Mouse (Mus musculus) spleen, postnatal 14 days (tissue): Measurements from ENCODE around the gene Tpo.

Source experiments
- DNase-seq, 2 experiments: peaks; one replicate each; pipeline ENCODE4 v3.0.0; 2021 to 2022; ENCODE audit warnings: low spot score in 2 of 2

Gene Tpo

DNA sequence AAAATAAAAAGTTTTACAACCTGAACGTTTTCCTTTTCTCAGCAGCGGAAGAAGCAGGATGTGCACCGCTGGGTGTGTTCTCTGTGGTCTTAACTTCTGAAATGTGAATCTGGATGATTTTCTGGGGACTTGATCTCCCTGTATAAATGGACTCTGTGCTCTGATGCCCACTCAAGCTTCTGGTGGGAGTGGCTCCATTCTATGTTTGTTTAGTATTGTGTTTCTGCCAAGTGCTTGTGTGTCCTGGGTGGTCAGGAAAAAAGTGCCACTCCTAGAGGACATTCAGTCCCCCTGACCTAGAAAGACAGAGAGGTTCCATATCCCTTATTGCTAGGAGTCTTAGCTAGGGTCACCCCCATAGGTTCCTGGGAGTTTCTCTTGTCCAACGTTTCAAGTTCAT is at the start of gene Tpo:
TSS of gene Tpo (minus strand) at position 101 of the 400 bp plus-strand sequence.
- DNase-seq, result no peak

DNA sequence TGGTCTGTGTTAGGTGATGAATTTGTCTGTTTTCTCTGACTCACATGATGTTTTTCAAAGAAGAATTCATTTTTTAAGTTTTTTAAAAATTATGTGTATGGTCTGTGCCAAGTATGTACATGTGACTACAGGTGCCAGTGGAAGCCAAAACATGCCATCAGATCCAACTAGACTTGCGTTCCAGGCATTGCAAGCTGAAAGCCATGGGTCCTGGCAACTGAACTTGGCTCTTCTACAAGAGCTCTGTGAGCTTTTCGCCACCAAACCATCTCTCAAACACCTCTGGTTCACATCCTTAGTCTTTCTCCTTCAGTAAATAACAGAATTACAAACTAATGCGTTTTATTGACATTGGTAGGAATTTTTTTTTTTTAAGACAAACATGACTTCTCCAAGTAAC is 49.3 kb upstream of the Tpo start:
- no peak for DNase-seq

DNA sequence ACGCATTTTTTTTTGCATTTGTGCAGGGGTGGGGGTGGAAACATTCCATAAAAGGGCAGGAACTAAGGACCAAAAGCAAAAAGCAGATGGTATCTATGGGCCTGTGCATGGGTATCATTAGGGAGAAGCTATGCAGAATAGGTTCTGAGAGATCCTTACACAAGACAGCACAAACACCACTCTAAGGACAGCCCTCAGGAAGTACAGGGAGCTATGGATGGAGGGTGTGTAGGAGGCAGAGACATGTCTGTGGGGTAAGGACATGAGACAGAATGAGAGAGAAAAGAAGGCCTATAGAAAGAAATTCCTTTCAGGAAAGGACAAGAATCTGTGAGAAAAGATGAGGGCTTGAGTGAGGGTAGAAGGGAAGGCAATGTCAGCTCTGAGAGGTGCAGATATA is 47.2 kb upstream of the Tpo start:
- DNase-seq, result no peak

DNA sequence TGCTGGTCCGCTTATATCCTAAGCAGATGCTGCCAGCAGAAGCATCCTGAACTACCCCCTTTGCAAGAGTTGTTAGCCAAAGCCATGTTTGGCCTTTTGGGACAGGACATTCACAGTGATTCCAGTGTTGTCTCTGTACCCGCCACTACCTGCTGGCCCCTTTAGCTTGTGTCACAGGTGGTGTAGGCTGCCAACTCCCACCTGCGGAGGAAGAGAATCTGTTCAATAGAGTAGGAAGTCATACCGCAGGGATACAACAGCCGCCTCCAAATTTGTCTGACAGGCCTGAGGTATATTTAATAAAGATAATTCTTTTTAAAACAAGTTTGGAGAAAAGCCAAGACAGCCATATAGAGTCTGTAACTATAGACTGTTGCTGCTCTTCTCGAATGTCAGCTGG is 45.5 kb upstream of the Tpo start:
- no peak for DNase-seq

DNA sequence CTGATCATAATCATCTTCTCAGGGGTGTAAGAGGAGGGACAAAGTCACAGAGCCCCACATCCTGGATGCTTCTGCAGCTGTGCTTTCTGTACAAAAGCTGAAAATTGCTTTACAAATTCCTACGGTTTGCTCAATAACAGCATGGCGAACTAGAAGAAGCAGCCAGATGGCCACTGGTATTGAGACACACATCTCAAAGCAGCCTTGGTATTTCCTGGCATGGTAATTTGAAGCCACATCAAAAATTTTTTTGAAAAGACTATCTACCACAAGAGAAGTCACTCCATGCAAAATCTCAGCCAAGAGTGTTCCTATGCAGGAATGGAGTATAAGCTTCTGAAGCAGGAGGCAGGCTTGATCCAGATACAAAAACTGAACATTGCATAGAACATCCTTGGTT is 45.1 kb upstream of the Tpo start:
- no peak for DNase-seq

DNA sequence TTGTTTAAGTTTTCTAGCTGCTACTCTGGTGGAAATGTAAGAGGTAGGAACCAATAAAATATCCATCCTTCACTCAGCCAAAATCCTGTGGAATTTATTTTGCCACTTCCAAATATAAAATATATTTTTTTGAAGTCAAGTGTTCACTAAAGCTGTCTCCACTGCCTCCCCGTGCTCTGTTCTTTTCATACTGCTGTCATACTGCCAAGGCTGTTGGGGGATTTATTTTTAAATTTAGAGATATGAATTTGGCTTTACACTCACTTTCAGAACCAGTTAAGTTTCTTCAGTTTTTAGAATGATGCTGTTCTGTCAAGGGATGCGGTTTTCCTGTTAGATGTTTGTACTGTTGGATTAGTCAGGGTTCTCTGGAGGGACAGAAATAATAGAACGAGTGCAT is 36.1 kb upstream of the Tpo start:
- DNase-seq, result no peak

DNA sequence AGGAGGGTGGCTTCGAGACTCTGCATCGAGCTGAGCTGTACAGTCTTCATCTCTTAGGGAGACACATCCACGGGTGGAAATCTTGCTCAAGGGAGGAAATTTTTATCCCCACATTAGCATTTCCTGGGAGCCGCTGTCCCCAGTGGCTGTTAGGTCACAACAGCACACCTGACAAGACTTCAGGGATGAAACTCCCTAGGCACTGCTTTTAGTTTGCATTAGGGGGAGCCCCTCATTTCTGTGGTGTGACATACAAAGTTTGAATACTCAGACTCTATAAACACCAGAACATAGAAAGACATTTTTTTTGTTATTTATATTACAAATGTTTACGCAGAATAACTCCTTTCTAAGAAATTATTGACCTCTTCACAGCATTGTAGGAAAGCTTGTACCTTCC is 32.1 kb upstream of the Tpo start:
- no peak for DNase-seq

DNA sequence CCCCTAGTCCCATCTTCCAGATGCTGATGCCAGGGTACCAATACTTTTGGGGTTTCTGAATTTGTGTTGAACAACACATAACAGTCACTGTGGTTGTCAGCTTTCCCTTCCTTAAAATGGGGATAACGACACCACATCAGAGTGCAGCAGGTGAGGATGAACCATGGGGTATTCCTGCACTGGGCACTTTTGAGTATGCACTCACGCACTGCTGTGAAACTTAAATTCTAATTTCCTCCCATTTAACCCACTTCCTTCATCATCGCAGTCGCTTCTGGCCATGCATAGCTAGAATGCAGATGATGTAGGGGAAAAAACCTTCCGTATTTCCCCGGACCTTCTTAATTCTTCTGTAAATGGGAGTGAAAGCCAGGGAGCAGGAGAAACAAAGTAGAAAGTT is 31.6 kb upstream of the Tpo start:
- no peak for DNase-seq

DNA sequence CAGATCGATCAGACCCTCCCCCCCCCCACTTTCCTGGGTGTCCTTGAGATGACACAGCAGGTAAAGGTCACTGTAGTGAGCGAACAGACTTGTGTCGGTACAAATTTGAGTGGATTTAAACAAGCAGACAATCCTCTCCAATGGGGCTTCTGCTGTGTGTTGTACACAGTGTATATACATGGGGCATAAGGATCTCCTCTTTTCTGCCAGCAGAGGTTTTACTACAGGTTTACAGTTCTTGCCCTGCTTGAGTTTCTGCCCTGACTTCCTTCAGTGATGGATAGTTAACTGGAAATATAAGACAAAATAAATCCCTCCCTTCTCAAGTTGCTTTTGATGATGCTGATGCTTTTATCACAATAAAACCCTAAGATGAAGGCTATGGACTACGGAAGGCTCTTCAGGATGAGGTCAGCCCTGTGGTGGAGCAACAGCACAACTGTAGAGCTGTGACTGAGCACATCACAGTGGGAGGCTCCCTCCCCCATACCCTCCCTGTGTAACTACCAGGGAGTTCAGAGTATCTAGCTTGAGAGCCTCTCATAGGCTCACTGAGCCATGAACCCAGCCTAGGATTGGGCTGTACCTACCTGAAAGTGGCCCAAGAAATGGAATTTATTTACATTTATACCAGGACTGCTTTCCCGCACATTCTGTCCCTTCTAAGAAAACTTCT is 29.4 kb upstream of the Tpo start:
- DNase-seq, result no peak

DNA sequence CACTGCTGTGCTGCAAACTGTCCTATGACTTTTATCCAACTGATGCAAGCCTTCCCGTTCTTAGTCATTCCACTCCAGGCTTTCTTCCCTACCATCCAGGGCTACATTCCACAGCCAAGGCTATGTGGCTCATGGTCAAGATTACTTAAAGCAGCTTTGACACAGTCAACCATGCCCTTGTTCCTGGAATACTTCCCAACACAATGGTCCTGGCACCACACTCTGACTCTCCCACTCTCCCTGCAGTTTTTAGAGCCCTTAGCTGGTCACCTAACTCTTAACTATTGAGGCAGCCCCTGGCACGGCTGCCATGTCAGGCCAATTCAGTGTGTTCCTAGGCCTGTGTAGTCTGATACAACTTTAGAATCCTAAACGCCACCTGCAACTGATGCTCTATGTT is 28.1 kb upstream of the Tpo start:
- DNase-seq, result no peak

DNA sequence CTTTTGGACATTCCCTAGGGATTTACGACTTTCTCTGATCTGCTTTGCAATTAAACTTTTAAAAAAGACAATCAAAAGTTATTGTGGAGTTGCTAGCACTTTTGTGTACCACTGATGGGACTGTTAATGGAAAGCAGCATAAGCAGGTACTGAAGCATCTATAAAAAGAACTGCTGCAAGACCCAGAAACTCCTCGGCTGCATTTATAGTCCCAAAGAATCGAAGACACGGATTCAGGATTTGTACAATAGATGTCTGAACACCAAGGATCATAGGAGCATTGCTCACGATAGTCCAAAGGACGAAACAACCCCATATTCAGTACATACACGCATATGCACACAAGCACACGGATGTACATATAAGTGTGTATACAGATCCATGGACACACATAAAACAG is 27.4 kb upstream of the Tpo start:
- no peak for DNase-seq

DNA sequence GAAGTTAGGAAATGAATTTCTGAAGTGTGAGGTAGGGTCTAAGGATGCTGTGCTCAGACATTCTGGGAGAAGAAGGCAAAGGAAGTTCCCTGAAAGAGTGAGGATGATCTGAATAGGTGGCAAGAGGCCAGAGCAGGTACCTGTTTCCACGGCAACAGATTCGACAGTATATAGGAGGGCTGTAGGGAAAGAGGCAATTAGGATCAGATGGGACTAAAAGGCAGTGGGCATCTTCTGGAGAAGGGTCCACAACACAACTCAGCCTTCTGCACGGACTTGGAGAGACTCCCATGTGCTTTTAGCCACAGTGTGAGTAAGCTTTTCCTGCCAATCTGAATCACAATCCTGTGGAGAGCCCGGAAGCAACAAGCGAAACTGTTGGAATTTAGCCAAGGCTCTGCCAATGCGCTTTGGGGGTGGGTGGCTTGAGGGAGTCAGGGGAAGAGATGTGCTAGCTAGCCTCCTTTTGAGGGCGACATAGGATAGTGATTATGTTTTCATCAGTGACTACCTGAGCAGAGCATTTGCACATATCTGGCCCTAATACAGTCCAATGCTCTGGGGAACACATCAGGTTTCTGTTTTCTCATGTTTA is 21.8 kb upstream of the Tpo start:
- no peak for DNase-seq

DNA sequence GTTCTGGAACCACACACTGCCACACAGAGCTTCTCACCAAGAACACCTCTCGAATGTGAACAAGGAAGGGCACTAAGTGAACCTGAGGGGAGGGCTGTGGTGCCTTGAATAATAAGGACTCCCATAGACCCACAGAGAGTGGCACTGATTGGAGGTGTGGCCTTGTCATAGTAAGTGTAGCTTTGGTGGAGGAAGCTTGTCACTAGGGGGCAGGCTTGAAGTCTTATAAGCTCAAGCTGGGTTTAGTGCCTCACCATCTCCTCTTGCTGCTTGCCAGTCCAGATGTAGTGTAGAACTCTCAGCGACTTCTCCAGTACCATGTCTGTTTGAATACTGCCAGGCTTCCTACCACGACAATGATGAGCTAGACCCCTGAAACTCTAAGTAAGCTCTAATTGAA is 9.7 kb upstream of the Tpo start:
- no peak for DNase-seq

DNA sequence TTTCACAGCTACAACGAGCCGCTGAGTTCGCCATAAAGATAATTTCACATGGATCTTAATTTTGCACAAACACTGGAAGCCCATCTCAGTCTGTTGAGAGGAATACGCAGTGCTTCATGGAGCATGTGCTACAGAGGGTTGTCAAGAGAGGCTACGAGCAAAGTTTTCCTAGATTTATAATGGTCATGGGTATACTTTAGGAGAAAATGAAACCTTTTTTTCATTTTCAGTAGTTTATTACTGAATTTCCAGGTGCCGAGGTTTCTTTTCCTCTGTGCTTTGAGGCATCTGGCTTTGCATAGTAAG is 3.1 kb downstream of the Tpo start:
- DNase-seq, result no peak

DNA sequence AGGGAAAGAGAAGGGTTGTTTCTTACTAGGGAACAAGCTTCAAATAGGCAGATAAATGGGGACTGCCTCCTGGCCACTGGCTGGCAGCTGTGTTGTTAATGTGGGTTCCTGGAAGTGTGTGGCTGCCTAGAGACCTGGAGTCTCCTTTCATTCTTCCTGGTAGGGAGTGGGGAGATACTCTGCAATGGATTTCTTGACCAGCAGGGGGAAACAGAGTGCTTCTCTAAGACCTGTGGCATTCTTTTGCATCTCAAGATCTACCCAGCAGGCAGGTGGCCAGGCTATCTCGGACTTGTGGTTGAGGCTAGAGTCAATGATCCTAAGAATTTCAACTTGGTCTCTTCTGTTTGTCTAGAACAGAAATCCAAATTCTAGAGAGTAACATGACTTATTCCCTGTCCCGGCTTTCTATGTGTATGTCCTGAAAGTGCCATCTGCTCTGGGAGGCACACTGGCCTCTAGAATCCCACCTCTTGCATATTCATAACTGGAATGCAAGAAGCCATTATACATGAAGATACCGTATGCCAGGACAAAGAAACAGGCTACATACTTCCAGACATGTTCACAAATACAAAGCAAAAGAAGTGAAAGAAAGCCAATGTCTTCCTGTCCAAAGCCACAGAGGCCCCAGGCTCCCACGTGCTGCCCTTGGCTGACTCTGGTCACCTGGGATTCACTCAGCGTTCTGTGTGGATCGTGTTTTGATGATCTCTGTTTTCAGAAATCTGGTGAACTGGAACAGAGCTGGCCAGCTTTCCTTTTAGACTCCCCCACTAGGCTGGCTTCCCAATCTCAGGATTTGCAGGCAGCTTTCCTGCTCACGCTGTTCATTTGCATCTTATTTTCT is 3.6 kb downstream of the Tpo start:
- no peak for DNase-seq

DNA sequence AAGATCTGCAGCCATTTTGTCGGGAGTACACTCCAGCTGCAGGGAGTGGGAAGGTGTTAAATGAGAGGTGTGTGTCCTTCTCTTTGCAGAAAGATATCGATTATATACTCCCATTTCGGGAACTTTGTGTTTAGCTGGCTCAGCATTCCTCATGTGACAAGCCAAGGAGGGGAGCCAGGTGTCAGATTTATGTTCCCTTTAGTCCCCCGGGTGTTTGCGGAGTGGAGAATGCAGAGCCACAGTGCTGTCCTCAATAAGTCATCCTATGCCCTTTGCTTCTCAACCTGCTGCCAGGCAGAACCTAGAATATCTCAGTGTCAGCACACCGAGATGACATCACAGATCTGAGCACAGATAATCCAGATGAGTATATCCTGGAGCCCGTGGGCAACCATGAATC is 10.1 kb downstream of the Tpo start:
- no peak for DNase-seq

DNA sequence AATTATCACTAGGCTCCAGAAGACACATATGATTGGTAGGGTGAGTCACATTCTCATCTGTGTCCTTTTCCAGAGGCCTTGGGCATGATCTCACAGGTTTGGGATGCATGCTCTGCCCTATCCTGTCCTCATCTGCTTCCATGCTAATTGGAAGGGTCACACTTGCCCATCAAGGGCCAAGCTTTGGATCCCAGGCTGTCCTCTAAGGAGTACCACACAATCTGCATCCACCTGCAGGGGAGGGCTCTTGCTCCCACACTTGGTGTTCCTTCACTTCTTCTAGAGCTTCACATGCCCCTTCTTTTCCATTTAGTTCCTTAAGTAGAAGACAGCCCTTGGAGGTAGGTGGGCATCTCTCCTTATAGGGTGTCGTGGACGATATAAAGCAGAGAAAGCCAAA is 20.2 kb downstream of the Tpo start:
- DNase-seq, result no peak

DNA sequence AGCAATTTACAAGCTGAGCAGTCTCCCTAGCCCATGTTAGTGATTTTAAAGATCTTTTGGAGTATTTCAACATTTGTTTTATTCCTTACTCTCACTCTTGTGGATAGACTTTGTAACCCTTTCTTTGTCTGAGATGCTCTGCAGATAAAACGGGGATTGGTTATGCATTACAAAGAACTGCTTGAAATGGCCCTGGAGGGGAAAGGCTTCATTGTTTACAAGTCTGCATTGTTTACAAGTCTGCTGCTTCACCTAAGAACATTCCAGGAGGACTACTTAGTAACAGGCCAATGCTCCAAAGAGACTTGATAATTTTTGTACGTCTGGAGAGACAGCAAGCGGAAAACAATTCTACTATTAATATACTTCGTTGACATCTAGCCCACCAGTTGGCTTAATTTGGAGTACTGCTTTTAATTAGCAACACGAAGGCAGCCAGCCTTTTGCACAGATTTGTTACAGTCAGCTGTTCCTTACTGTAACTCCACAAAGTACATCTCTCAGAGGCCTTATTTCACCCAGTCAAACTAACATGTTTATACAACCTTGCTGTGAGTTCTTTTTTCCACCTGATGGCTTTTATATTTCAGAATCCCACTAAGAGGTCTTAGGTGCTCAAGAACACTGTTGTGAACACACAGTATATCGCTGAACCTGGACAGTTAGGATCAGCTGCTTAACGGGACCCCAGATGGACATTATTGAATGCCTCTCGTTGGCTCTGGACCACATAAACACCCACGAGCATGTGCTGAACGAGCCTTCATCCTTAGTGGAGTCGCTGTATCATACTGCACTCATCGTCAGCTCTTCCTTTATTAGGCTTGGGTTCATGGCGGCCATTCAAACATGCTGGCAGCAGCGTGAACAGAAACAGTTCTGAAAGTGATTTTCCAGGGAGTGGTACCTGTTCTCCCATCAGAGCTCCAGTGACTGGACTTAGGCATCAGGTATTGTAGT is 22.5 kb downstream of the Tpo start:
- no peak for DNase-seq

DNA sequence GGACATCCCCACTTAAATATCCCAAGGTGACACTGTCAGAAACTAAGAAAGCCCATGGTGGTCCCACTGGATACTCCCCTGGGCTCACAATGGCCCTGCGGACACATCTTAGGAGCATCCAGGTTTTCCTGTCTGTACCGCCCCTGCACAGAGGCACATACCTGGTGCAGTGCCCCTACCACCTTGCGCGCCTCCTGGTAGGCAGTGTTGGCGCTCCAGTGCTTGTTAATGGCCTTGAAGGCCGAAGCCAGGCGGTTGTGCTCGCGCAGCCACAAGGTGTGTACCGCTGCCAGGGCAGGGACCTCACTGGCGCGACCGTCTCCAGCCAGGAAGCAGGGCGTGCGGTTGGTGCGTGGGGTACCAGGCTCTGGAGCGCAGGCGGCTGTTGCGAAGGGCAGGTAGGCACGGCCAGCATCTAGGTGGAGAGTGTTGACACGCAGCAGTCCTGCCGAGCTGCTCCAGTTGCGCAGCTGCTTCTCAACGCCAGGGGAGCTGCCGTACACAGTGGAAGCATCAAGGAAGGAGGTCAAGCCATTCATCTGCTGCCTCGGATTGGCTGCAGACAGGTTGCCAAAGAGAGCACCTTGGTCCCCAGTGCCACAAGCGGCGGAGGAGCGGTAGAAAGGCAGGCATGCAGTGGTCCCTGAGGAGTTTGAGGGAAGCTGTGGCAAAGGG is 29.4 kb downstream of the Tpo start:
- no peak for DNase-seq

DNA sequence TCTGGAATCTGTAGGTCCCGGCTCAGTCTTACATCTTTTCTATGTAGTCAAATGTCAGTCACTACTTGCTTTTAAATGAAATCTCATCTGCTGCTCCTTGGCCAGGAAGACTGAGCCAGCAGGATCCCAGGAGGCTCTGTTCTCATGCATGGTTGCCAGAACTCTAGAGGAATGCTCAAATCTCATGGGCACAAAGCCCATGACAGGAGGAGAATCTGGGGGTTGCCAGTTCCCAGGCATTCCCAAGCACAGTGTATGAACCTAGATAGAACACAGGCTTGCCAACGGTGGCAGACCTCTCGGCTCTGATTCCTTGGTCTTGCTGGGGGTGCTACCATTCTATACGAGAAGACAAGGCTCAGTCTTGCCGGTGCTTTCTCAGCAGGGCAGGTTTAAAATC is 40.3 kb downstream of the Tpo start:
- no peak for DNase-seq

DNA sequence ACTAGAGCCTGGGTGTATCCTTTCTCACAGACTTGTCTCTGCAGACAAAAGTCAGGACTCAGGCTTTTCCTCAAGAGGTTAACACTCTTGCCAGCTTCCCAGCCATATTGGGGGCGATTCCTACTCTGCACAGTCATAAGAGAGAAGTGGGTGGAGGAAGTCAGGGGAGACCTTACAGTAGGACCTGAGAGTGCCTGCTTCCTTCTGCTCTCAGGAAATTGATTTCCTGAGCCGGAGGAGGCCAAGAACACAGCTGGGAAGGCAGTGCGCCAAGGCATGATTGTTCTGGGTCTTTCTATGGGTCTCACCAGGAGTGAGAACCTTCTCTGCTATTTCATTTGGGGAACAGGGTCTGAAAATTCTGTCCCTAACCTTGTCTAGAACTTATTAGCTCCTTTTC is 48.5 kb downstream of the Tpo start:
- DNase-seq, result no peak

DNA sequence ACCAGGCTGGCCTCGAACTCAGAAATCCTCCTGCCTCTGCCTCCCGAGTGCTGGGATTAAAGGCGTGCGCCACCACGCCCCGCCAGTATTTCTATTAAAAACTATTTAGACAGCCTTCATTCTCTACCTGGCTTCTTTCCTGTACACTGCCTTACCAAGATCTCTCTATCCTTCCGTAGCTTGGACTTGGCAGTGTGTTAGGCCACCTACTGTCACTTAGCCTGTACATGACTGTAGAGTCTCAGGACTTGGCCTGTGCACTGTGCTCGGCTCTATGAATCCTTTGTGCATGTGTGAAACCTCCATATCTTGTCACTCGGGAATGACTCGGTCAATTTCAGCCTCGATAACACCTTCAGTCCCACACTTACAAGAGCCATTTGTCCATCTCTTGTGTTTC is 55.4 kb downstream of the Tpo start:
- no peak for DNase-seq
